Mouse (Mus musculus) embryo, embryonic 11.5 days (tissue): Measurements from ENCODE around the gene Ms4a14.
"Not testable (repeated sequence)": the region's sequence is repeated elsewhere in the genome, so short reads cannot be mapped to it uniquely, and the experiment has no call there.

Source experiments
- DNase-seq: peaks from one replicate; pipeline ENCODE4 v3.0.0-alpha.2; 2012; ENCODE audit warnings: low read depth, low spot score

The Ms4a14 gene

DNA sequence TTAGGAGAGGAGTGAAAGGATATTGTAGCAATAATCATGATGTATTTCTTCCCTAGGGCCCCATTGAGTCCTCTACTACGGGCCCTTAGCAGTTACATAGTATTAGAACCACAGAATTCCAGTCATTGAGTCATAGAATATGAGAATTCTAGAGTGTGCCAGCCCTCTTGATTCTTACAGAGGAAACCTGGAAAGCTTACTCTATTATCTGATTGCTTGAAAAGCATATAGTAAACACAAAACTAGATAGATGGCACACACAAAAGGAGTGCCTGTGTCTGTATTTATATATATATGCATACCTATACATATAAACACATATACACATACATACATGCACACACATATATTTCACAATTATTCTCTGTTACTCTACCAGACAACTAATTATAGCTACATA, at the start of gene Ms4a14:
Gene Ms4a14, minus strand, starts transcription at position 101 of the 400 bp plus-strand sequence.
- no peak for DNase-seq

DNA sequence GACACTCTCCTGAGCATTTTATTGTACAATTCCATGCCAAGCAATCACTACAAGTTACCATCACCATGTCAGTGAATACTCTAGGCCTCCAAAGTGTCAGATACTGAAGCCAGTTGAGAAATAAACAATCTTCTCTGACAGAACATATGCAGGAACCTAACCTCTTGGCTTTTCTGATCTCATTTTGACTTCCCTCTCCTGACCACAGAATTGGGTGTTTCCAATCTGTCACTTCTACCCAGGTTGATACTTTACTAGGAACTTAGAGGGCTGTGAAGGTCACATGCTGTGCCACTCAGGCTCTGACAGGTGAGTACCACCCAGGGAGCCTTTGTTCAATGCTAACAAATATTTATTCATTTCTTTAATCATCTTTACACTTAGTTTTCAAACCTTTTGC, 47.7 kb upstream of the Ms4a14 start:
- no peak for DNase-seq

DNA sequence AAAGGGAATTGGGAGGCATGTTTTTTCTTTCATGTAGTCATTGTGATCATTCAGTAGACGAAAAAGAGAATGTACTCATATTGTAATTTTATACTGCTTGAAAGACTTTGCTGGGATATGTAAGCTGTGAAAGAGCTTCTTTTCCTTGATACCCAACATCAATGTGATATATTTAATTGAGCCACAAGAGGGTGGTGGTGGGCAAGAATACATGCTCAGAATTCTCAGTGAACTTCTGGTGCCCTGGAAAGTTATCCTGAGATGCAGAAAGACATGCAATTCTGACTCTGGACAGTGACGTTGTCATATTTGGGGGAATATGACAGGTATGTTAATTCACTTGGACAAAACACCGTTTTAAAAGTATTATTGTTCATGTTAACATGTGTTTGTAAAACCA, 45.9 kb upstream of the Ms4a14 start:
- no peak for DNase-seq

DNA sequence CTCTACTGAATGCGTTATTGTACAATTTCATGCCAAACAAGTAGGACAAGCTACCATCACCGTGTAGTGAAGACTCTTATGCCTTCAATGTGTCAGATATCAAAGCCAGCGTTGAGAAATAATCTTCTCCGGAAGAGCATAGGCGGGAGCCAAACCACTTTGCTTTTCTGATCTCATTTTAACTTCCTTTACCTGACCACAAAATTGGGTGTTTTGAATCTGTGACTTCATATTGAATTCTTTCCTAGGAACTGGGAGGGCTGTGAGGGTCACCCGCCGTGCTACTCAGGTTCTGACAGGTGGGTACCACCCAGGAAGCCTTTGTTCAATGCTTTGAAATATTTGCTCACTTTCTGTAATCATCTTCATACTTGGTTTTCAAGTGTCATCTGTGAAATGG, 41.5 kb upstream of the Ms4a14 start:
- DNase-seq = no peak

DNA sequence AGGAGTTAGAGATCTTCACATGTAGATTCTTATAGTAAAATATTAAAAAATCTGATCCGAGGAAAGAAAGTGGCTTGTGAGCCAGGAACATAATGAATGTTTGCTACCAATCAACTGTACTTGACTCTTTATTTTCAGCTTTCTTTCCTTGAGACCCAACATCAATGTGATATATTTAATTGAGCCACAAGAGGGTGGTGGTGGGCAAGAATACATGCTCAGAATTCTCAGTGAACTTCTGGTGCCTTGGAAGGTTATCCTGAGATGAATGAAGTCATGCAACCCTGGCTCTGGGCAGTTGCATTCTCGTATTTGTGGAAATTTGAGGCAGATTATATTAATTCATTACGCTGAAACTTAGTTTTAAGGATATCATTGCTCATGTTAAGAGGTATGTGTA, 37.6 kb upstream of the Ms4a14 start:
- no peak for DNase-seq

DNA sequence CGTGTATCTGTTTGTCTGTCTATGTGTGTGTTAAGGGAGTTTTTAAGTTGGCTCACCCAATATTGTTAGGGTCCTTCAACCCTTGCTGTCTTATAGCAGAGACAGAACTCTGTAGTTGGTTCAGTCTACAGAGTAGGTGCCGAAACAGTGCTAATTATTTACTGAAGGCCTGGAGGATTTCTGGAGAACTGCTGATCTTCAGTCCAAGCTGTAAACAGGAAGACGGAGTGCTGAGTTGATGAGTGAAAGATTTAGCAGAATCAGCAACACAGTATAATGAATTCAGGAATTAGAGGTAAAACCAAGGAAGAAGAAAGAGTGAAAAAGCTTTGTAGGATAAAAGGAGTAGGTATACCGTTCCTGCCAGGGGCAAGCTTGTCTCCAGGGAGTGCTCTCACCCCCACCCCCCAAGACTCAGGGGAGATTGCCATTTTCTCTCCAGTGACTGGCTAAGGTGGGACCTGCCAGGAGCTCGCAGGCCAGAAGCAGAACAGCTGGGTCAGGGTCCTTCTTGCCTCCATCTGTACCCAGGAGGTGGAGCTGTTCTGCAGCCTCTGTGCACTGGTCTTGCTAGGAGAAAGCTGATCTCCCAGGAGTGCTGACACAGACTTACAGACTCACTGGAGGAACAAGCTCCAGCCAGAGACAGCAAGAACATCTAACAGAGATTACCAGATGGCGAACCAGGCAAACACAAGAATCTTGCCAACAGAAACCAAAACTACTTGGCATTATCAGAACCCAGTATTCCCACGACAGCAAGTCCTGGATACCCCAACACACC, 35.6 kb upstream of the Ms4a14 start:
- no peak for DNase-seq

DNA sequence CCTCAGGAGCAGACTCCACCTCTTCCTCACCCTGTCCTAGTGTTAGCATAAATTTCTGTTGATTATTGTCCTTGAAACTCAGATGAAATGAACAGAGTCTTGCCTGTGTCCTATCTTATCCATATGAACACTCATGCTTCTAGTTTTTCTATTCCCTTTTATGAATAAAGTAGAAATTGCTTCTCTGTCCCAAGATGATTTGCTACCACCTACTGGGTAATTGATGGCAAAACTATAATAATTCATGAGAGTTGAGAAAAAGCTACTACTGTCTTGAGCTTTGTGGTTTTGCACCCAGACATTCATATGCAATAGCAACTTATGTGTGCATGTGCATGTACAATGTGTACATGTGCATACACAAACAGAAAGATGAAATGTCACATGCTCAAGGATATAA, 29.7 kb upstream of the Ms4a14 start:
- DNase-seq = no peak

DNA sequence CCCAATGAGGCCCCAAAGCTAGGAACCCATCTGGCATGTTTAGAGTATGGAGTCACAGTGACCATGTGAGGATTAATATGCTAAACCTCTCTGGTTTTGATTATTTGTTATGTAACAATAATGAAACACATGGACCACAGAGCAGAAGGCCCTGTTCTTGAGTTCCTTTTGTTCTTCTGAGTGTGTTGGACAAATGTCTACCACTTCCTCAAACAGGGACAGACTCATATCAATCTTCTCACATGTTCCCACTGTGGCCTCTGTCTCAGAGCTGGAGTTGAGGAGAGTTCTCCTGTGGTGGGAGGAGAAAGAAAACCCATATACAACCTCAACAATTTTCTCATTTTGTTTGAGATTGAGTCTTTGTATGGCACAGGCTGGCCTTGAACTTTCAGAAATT, 28.9 kb upstream of the Ms4a14 start:
- DNase-seq = no peak

DNA sequence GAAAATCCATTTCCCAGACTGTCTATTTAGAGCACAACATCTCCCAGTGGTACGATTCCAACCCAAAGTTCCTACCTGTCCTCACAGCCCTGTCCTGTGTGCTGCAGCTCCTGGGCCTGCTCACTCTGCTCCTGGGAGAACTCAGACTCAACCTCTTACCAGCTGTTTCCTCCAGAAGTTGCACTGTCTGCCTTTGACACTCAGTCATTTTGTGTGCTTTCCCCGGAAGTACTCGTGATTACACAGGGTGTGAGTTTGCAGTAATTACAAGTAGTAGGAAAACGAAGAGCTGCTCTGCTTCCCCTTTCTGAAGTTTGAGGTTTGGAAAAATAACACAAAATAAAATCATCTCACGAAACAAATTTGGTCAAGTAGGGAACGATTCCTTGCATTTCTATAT, 21.7 kb upstream of the Ms4a14 start, which contains the start of gene Ms4a7:
Gene Ms4a7, minus strand, starts transcription at position 215 of the 400 bp plus-strand sequence.
- DNase-seq = no peak

DNA sequence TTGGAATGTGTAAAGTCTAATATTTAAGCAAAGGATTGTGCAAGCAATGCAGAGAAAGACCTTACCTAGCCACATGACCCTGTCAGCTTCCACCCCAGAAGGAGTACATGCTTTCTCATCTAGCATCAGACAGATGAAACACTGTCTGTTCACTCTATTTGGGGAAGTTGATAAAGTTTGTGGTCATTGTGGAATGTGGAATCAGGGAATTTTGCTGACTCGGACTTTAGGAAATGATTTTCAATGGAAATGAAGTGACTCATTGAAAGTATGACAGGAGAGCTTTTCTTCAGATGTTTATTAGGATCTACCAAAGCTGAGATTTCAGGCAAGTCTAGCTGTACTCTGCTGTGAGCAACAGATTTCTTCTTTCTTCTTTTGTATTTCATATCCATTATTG, 6.9 kb upstream of the Ms4a14 start:
- no peak for DNase-seq

DNA sequence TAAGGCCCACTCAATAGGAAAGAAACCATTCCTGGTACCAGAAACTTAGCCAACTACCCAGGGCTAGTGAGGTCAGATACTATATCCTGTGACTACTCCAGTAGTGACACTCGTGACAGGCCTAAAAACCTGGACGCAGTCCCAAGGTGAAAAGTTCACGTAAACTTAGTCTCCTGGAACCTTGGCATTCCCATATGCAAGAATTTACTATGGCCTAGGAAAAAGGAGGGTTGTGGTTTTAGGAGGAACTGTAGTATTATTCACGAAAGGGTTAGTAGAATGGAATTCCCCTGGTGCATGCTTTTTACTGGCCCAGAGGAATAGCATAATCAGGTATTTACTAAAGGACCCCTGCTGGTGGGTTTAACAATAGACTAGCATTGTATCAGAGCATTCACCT, 2.5 kb upstream of the Ms4a14 start:
- no peak for DNase-seq

DNA sequence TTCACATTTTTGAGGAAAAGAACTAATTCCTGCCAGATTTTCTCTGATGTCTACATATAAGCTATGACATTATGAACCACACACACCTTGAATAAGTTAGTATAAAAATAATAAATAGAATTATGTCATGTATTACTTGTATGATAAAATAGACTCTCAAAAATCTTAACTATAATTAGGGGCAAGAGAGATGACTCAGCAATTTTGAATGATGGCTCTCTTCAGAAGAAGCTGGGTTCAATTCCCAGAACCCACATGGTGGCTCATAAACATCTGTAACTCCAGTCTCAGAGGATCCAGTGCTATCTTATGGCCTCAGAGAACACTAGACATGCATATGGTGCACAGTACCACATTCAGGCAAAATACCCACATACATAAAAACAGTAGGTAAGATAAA, 5.4 kb downstream of the Ms4a14 start:
- no peak for DNase-seq

DNA sequence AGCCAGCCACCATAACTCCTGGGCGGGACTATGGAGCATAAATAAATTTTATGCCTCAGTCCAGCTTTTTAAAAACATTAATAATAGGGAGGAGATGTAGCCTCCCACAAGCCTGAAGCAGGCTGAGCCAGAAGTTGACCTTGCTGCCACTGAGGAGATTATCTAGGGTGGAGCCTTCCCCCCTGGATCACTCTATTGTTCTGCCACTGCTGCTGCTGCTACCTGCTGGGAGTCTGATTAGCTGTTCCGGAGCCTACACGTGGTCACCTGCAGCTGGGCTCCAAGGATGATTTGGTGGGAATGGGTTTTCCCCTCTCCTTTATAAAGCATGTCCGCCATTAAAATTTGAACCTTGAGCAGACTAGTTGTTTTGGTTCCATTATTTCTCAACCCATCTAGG, 14.7 kb downstream of the Ms4a14 start:
- not testable (repeated sequence) for DNase-seq

DNA sequence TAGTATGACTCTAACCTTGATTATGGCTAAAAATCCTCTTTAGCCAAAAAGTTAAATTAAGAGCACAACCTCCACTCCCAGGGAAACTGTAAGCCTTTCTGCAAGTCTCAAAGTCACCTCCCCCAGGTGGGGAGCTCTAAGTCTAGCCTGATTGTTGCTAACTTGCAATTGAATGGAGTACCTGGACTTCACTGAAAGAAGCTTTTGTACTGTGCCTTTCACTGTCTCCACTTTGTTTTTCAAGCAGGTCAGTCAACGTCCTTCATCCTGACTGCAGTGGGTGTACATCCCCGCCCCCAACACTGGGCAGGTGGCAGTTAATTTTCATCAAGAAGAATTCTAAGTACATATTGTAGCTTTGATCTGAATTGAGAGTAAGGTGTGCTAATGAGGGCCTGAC, 15.3 kb downstream of the Ms4a14 start:
- DNase-seq = no peak

DNA sequence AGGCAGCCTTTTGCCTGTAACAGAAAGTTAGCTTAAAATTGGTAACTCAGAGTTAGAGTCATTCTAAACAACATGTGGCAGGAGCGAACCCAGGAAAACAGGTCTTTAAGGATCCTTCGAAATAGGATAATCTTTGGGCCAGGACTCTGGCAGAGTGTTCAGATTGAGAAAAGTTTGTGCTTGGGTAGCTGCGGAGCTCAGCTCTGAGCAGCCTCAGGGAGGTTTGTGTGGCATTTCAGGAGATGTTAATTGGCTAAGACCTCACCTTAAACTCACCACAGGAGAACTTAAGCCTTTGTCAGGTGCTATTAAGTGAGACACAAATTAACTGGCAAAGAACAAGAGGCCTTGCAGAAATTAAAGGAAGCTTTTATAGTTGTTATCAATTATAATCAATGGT, 20.6 kb downstream of the Ms4a14 start:
- DNase-seq = not testable (repeated sequence)

DNA sequence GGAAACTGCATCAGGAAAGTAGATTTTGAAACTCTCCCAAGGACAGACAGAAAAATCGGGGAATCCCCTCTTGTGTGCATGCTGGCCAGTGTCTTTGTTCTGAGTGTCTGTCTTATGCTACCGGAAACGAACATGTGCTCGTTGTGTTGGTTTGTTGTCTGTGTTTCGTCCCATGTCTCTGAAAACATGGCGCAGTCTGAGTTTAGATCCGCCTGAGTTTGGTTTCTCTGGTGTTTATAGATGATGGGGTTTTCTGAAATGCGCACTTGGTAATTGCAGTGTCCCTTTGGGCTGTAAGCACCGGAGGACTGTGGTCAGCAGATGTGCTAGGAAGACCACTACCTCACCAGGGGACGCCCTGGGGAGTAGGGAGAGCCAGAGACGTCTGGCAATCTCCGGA, 21.3 kb downstream of the Ms4a14 start:
- no peak for DNase-seq

DNA sequence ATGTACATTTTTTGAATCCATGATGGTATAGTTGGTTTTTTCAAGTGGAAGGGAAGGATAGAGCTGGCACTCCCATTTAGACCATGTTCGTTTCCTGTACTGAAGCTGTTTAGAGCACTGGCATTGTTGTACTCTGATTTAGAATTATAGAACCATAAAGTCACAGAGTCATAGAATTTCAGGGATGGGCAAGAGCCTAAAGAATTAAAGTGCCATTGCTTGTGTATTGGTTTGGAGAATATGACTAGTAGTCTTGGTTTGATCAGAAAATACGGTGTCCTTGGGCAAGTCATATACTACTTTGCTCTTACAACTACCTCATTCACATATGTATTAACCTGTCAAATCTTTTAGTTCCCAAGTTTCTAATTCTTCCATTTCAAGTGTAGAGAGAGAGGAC, 30.5 kb downstream of the Ms4a14 start, which contains the start of gene Ms4a5:
Gene Ms4a5, minus strand, starts transcription at position 101 of the 400 bp plus-strand sequence.
- no peak for DNase-seq

DNA sequence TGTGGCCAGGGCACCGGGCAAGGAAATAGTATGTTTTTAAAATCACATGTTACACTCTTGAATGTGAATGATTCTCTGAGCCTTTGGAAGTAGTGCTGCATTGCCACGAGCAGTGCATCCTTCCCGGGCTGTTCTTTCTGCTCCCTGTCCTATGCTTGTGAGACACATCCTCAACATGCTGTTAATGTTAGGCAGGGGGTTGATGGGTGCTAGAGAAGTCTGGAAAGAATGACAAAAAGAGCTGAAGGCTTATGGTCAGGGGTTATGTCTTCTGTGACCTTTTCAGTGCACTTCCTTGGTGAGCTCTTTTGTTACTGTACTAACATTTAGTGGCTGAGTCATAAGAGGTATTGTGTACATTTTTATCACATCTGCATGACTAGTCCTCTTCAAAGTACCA, 34.0 kb downstream of the Ms4a14 start:
- no peak for DNase-seq

DNA sequence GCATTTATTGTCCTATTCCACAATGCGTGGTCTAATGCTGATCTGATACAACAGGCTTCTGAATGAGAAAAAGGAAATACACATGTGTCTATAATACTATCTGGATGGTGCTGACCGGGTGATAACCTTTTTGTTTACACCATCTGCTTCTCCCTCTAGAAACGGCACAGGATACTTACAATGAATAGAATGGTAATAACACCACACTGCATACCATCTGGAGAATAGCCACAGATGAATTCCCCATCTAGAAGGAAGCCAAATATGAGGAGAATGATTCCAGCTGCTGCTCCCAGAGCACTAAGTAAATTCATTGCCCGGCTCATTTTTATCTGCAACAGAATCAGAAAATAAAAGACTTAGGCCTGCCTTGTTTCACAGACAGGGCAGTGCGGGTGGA, 37.8 kb downstream of the Ms4a14 start:
- DNase-seq = no peak

DNA sequence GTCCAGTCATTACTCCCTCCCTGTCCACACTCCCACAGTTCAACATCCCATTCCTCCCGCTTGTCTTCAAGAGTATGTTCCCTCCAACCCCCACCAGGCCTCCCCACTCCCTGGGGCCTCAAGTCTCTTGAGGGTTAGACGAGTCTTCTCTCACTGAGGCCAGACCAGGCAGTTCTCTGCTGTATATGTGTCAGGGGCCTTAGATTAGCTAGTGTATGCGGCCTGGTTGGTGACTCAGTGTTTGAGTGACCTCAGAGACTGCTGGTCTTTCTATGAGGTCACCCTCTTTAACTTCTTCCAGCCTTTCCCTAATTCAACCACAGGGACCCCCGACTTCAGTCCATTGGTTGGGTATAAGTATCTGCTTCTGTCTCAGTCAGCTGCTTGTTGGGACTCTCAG, 47.3 kb downstream of the Ms4a14 start:
- DNase-seq = no peak

DNA sequence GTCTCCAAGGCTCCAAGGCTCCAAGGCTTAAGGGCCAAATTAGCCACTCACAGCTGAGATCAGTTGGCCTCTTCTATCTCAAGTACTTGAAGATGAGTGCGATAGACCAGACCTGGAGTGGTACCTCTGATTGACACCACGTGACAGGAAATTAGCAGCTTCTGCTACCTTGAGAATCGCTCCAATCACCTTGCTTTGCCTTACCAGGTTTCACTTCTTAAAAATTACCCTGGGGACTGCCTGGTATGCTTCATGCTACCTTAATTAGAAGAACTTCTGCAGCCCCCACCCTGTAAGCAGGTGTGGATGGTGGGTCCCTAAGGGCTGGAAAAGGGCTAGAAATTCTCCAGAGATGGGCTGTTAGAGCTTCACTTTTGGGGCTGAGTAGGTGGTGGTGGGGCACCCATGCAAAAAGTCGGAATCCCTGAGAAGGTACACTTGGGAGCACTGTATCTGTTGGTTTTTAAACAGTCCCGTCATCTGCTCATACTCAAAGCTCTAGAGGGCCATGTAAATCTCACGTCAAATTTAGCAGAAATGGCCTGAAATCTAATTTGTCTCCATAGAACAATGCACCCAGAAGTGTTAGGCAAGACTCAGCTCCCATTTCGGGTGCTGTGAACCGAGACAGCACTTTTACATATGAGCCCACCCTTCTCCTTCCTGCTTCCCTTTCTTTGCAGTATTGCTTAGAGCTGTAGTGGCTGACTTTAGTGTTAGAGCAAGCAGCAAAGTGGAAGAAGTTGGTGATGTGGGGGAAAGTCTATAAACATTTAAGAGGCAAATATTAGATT, 48.0 kb downstream of the Ms4a14 start, which contains the start of gene Ms4a1:
Gene Ms4a1, minus strand, starts transcription at position 190 of the 794 bp plus-strand sequence.
- no peak for DNase-seq

DNA sequence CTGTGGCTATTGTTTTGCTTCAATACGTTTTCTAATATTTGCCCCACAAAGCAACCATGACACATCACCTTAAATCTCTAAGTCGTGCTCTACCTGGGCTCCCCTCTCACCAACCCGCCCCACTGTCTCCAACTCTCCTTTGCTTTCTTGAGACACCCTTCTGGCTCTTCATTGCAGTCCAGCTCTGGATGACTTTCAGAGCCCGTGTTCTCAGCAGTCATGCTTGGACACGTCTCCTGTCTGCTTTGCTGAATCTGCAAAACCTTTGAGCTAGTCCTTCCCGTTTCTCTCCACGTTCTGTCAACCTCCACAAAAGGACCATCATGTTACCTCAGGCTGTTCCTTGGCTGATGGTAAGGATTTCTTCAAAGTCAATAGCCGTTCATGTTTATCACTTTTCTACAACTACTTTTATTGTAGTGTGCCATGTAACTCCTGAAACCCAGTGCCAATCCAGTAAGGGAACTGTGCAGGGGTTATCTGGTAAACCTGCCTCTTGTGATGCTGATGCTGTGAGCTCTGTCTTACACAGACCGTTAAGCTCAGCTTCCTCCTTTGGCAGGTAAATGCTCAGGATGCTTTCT, 49.6 kb downstream of the Ms4a14 start:
- no peak for DNase-seq
